Mouse (Mus musculus) erythroblast, embryonic 14.5 days (primary cell): ENCODE data around the gene Mthfsd.

Experiments
- GATA1 ChIP-seq: IDR thresholded peaks from 2 replicates; pipeline ENCODE4 v1.6.1; 2012; ENCODE audit warnings: low read length, inconsistent platforms, mixed read lengths
- TAL1 ChIP-seq: IDR thresholded peaks from 3 replicates; pipeline ENCODE4 v1.6.1; 2012; ENCODE audit warnings: low read length, inconsistent platforms, mixed read lengths

GRCm38 (mm10) chr8:121092141-121092540, 16.1 kb downstream of the Mthfsd start:
- TF ChIP-seq GATA1, result no peak
- no peak for TF ChIP-seq TAL1
